Mouse (Mus musculus) heart, embryonic 10.5 days (tissue): ENCODE measurements around the gene Acot6. TPM values are rescaled to one million over a fixed set of nuclear protein-coding genes. Genes with fewer than 3 reads are reported as not detected.

Source experiments
- DNase-seq: peaks from one replicate; pipeline ENCODE4 v3.0.0-alpha.2; 2017; ENCODE audit warnings: low spot score
- H3K27ac ChIP-seq: fragments of 300-500 bp; sonication (generic); 2 replicates; pipeline ENCODE4 v1.5.1; 2016; ENCODE audit warnings: mild to moderate bottlenecking
- H3K27me3 ChIP-seq: fragments of 300-500 bp; sonication (generic); 2 replicates; pipeline ENCODE4 v1.6.1; 2016; ENCODE audit warnings: mild to moderate bottlenecking; ENCODE audit not compliant: poor library complexity, insufficient read depth, severe bottlenecking
- H3K36me3 ChIP-seq: fragments of 300-500 bp; sonication (generic); 2 replicates; pipeline ENCODE4 v1.6.1; 2016; ENCODE audit warnings: mild to moderate bottlenecking, moderate library complexity
- H3K4me1 ChIP-seq: fragments of 300-500 bp; sonication (generic); 2 replicates; pipeline ENCODE4 v1.6.1; 2016; ENCODE audit warnings: mild to moderate bottlenecking
- H3K4me3 ChIP-seq: fragments of 300-500 bp; sonication (generic); 2 replicates; pipeline ENCODE4 v1.5.1; 2016; ENCODE audit warnings: mild to moderate bottlenecking, moderate library complexity
- H3K9me3 ChIP-seq: fragments of 300-500 bp; sonication (generic); 2 replicates; pipeline ENCODE4 v1.6.1; 2016; ENCODE audit warnings: mild to moderate bottlenecking, moderate library complexity
- WGBS: fragments of 180-500 bp; shearing (Covaris S2); methylation state at CpG from one replicate; pipeline ENCODE4 v1.1.7; 2016; 5-methylcytosine and 5-hydroxymethylcytosine counted together
- polyA plus RNA-seq: library from polyadenylated mRNA; unstranded; fragments of >200 nt; fragmentation: Nextera tagmentation; extraction: Ambion mirVana; gene quantifications from 2 replicates; pipeline ENCODE4 v1.2.1, GENCODE M21; 2016

The Acot6 gene
- polyA plus RNA-seq, 1 experiment from 2014 or later, result 0.67 TPM

DNA sequence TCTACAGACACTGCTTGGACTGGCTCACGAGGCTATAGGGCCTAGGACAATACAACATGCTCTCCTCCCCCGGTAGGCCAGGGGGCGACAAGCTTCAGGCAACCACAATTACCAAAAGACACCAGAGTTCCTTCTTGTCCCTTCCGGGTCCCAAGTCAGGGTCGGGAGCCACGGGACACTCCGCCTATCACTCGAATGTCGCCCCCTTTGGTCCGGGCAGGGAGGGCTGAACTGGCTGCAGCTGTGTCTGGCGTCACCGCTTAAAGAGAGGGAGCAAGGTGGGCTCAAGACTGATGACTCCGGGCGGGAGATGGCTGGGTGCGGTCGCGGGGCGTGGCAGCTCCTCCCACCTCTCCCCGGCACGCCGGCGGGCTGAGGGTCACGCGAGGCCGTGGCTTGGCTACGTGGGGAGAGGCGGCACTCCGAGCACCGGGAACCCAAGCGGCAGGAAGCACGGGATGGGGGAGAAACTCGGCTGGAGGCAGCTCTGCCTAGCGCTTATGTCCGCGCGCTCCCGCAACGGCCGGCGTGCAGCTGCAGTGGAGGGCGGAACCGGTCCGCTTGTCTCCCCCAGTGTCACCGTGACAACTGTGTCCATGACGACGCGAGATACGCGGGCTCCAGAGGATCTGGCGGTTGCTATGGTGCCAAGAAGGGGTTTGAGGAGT is 47.6 kb downstream of the Acot6 start, which contains the start of gene Pnma1:
TSS of gene Pnma1 (minus strand) at position 536 of the 668 bp plus-strand sequence.
- peak; percentile 94 for DNase-seq
- peak within 1 kb of the TSS; percentile 81 for H3K27ac ChIP-seq
- H3K4me3 ChIP-seq, result peak within 1 kb of the TSS; percentile 71
- no peaks in the 10 kb centered on the region for H3K9me3 ChIP-seq
- WGBS, result 1% methylated on average over 50 of the region's 50 CpGs
- no peaks in the 10 kb centered on the region for H3K27me3 ChIP-seq
- H3K36me3 ChIP-seq, result peaks cover 21% of the 10 kb centered on the region
- peaks cover 55% of the 10 kb centered on the region for H3K4me1 ChIP-seq

DNA sequence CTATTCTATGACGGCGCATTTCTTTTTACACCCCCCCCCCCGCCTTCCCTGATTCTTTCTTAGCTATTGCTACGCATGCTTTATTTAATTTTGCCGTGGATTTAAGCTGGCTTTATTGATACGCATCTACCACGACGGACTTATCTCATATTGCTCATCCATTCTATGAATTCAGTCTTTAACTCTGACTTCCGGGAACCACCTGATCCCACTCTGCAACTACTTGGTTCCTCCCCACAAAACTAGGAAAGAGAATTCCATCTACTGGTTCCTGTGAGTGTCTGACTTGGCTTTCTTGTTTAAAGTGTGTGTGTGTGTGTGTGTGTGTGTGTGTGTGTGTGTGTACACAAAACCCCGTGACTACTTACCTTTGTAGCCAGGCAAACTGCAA is 48.2 kb downstream of the Acot6 start:
- H3K36me3 ChIP-seq, result peaks cover 26% of the 10 kb centered on the region
- H3K27me3 ChIP-seq, result no peaks in the 10 kb centered on the region
- H3K27ac ChIP-seq, result peak overlapping the region; percentile 81; the same call in 1 of the 2 replicates
- no peak for DNase-seq
- peaks cover 59% of the 10 kb centered on the region for H3K4me1 ChIP-seq
- peak overlapping the region; percentile 71 for H3K4me3 ChIP-seq
- H3K9me3 ChIP-seq, result no peaks in the 10 kb centered on the region
- 24% methylated on average over 10 of the region's 10 CpGs for WGBS

DNA sequence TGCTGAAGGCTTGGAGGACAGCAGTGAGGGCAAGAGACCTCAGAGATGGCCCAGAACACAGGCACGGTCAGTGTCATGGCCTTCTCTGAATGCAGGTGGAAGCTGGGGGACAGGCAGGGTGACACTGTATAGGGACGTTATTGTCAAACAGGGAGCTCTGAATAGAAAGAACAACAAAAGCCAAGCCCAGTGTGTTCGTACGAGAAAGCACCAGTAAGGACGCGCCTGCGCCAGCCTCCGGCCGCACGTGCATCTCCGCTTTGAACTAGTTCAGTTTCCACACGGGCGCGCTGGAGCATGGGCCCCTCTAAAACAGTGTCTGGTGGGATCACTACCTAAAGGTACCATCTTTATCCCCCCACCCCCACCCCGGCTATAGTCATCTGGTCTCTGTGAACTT is 49.5 kb downstream of the Acot6 start:
- H3K4me1 ChIP-seq, result peaks cover 64% of the 10 kb centered on the region
- H3K4me3 ChIP-seq, result no peak overlapping the region
- H3K9me3 ChIP-seq, result no peaks in the 10 kb centered on the region
- no peaks in the 10 kb centered on the region for H3K27me3 ChIP-seq
- DNase-seq, result no peak
- H3K27ac ChIP-seq, result peak overlapping the region; percentile 17
- H3K36me3 ChIP-seq, result peaks cover 37% of the 10 kb centered on the region
- WGBS, result 92% methylated on average over 15 of the region's 15 CpGs

GRCm38 (mm10) chr12:84150976-84151375 is 50.5 kb downstream of the Acot6 start:
- 23% methylated on average over 6 of the region's 6 CpGs for WGBS
- Histone ChIP-seq H3K4me3 (0 out of 2 replicates have a peak overlapping the region, but pooled peaks have one; percentile 19), H3K4me1 (peaks cover 67% of the 10 kb centered on the region), H3K9me3 (no peaks in the 10 kb centered on the region), H3K27ac (peak overlapping the region; percentile 79), H3K27me3 (no peaks in the 10 kb centered on the region), H3K36me3 (peaks cover 47% of the 10 kb centered on the region)
- DNase-seq, result peak; percentile 91

DNA sequence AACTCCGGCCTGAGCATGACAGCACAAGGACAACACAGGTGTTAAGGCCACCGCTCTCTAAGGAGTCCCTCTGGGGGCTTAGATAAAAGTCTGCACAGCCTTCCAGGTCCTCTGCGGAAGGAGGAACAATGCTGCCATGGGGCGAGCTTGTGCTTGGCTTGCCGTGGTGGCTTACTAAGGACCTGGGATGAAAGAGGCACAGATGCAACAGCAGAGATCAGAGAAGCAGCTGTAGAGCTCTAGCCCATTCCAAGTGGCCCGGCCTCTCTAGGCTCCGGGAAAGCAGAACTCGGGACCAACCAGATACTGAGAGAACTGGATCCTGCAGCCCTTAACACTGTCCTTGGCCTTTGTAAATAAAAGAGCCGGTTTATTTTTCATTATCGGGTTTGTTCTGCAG is 51.5 kb downstream of the Acot6 start:
- 0 out of 2 replicates have a peak overlapping the region, but pooled peaks have one; percentile 19 for H3K4me3 ChIP-seq
- H3K27ac ChIP-seq, result peak overlapping the region; percentile 79
- H3K9me3 ChIP-seq, result no peaks in the 10 kb centered on the region
- peaks cover 64% of the 10 kb centered on the region for H3K4me1 ChIP-seq
- peaks cover 56% of the 10 kb centered on the region for H3K36me3 ChIP-seq
- WGBS, result 78% methylated on average over 10 of the region's 10 CpGs
- no peaks in the 10 kb centered on the region for H3K27me3 ChIP-seq
- DNase-seq, result no peak

- Histone ChIP-seq H3K36me3 (peaks cover 63% of the 10 kb centered on the region), H3K4me1 (peaks cover 62% of the 10 kb centered on the region)
Observed at GRCm38 (mm10) chr12:84152352-84153190, 52.1 kb downstream of the Acot6 start.

DNA sequence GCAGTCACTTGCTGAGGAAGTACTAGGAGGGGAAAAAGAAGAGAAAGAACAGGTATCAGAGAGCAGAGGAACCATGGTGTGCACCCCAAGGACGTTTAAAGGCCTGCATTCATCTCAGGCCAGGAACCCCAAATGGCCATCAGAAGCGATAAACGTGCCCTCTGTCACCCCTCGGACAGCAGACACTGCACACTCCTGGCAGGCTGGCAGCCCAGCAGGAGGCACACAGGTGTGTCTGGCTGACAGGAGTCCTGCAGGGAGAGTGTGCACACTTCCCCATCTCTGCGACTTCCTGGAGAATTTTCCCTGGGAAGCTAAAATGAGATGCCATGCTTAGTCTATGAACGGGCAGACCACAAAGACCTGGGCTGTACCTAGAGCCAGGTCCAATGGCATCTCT is 53.0 kb downstream of the Acot6 start:
- H3K36me3 ChIP-seq, result peaks cover 71% of the 10 kb centered on the region
- no peak for DNase-seq
- H3K4me3 ChIP-seq, result no peak overlapping the region
- no peaks in the 10 kb centered on the region for H3K9me3 ChIP-seq
- WGBS, result 78% methylated on average over 6 of the region's 6 CpGs
- H3K4me1 ChIP-seq, result peaks cover 62% of the 10 kb centered on the region
- no peak overlapping the region for H3K27ac ChIP-seq
- H3K27me3 ChIP-seq, result no peaks in the 10 kb centered on the region

More at GRCm38 (mm10) chr12:84152352-84153190, 52.1 kb downstream of the Acot6 start:
- Histone ChIP-seq H3K27ac (peak overlapping the region; percentile 79; the same call in 1 of the 2 replicates), H3K4me3 (no peak overlapping the region), H3K9me3 (no peaks in the 10 kb centered on the region), H3K27me3 (no peaks in the 10 kb centered on the region)
- DNase-seq, result no peak
- 66% methylated on average over 32 of the region's 32 CpGs for WGBS

DNA sequence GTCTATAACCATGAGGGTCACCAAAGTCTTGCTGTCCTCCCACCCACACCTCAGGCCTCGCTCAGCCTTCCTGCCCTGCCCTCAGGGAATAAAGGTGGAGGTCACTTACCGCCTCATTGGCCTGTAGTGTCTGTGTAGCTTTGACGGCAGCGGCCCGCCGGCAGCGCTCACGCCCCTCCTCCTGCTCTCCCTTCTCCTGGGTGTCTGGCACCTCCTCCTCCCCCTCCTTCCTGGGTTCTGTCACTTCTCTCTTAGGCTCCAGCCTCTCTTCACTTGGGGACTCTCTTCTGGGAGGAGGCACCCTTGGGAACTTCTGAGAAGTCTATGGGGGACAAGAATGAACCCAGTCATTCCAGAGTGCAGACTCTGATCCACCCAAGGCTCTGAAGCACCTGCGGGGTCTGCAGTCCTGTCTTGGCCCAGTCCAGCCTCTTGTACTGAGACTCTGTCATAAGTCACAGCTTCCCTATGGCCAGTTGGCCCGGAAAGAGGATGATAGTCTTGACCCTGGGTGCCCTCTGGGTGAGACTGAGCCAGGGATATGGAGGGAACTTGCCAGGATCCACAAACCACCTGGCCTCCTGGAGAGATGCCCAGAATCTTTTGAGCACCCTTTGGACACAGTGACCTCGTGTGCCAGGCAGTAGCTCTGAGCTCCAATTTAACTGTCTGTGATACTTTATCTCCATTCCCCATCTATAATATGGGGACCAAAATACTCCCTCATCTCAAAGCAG is 54.5 kb downstream of the Acot6 start:
- peaks cover 84% of the 10 kb centered on the region for H3K36me3 ChIP-seq
- no peak for DNase-seq
- no peaks in the 10 kb centered on the region for H3K9me3 ChIP-seq
- 53% methylated on average over 11 of the region's 11 CpGs for WGBS
- H3K27me3 ChIP-seq, result no peaks in the 10 kb centered on the region
- H3K27ac ChIP-seq, result peak overlapping the region; percentile 62
- H3K4me3 ChIP-seq, result no peak overlapping the region
- H3K4me1 ChIP-seq, result peaks cover 59% of the 10 kb centered on the region

DNA sequence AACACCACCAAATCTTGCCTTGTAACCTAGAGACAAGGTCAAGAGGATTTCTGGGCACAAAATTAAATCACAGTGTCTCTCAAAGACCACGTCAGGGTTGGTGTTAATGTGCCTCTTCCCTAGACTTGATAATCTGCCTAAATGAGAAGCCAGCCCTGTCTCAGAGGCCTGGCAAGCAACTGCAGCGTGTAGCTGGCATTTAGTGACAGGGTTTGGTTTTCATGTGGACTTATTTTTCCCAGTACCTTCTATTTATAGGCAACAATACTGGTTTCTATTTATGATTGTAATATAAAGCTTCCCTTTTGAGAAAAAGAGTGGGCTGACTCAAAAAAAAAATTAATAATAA is 55.0 kb downstream of the Acot6 start:
- no peaks in the 10 kb centered on the region for H3K9me3 ChIP-seq
- H3K27me3 ChIP-seq, result no peaks in the 10 kb centered on the region
- peaks cover 89% of the 10 kb centered on the region for H3K36me3 ChIP-seq
- peaks cover 56% of the 10 kb centered on the region for H3K4me1 ChIP-seq
- no peak for DNase-seq
- H3K4me3 ChIP-seq, result no peak overlapping the region
- 73% methylated on average over 2 of the region's 2 CpGs for WGBS
- no peak overlapping the region for H3K27ac ChIP-seq

DNA sequence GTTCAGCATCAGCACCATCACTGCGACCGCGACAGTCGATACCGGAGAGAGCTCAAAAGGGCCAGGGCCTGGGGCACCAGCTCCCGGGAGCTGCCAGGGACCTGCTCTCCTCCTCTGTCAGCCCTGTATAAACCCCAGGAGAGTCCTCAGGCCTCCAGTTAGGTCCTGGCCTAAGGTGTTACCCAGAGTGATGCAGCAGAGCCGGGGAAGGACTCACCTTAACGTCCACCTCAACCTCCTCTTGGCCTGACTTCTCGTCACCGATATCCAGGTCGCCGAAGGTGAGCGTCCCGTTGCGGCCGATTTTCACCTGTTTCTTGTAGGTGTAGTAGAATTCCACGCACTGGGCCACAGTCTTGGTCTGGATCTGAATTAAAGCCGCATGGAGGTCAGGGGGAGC is 55.8 kb downstream of the Acot6 start:
- H3K36me3 ChIP-seq, result peaks cover 94% of the 10 kb centered on the region
- H3K4me1 ChIP-seq, result peaks cover 56% of the 10 kb centered on the region
- DNase-seq, result no peak
- no peak overlapping the region for H3K4me3 ChIP-seq
- WGBS, result 92% methylated on average over 18 of the region's 18 CpGs
- no peaks in the 10 kb centered on the region for H3K9me3 ChIP-seq
- H3K27ac ChIP-seq, result no peak overlapping the region
- no peaks in the 10 kb centered on the region for H3K27me3 ChIP-seq

DNA sequence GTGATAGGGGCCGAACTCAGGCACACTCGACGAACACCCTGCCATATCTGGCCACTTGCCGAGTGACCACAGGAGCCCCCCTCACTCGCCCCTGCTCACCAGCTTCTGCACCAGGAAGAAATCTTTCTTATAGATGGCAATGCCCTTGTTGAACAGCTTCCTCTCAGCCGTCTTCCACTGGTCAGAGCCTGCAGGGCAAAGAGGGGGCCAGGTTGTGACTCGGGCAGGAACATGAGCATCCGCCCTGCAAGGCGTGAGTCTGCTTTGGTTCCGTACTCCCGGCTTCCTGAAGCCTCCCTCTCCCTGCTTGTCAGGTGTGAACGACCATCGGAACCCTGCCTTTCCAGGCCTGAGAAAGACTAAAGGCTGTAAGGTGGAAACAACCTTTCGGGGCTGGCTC is 57.7 kb downstream of the Acot6 start:
- H3K9me3 ChIP-seq, result no peaks in the 10 kb centered on the region
- H3K27me3 ChIP-seq, result no peaks in the 10 kb centered on the region
- peaks cover 87% of the 10 kb centered on the region for H3K36me3 ChIP-seq
- no peak for DNase-seq
- peaks cover 47% of the 10 kb centered on the region for H3K4me1 ChIP-seq
- H3K27ac ChIP-seq, result peak overlapping the region; percentile 68
- WGBS, result 63% methylated on average over 14 of the region's 14 CpGs
- no peak overlapping the region for H3K4me3 ChIP-seq

DNA sequence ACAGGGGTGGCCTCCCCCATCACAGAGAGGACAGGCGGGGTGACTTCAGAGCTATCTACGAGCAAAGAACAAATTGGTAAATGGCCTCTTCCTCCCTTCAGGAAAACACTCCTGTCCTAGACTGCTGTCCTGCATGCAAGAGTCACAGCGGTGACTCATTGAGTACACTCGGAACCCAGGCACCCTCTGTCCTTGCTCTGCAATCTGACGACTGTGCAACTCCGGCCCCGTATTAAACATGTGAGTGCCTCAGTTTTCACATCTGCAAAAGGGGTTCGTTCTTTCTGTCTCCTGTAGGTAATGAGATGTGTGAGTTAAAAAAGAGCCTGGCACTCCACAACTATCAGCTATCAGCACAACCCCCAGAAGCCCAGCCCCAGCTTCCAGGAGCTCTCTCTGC is 60.0 kb downstream of the Acot6 start:
- Histone ChIP-seq H3K9me3 (no peaks in the 10 kb centered on the region), H3K36me3 (peaks cover 83% of the 10 kb centered on the region), H3K27ac (peak overlapping the region; percentile 8; the same call in 1 of the 2 replicates), H3K4me1 (peaks cover 51% of the 10 kb centered on the region), H3K4me3 (no peak overlapping the region), H3K27me3 (no peaks in the 10 kb centered on the region)
- WGBS, result 91% methylated on average over 8 of the region's 8 CpGs
- no peak for DNase-seq
